Mouse (Mus musculus): ENCODE measurements around the gene Trim15.
A peak's percentile ranks its signal among the peaks of the same experiment; 100 is the strongest.

Gene Trim15

DNA sequence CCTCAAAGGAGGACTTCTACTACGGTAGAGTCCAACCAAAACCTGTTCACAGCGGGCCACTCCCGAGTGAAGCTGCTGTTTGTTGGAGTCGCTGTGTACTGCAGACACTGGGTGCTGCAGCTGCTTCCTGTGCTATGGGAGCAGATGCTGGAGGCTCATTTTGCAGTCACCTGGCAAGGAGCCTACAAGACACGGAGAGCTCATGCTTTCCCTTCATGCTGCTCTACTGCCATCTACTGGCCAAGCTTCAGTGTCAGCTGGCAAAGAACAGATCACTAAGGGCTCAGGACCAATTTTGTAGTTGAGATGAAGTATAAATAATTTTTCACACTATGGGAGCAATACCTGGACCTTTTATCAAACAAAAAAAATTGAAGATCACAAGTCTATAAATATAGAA, 41.0 kb downstream of the Trim15 start:
- DNase-seq (ENCODE audit: low spot score), result peak; percentile 78

DNA sequence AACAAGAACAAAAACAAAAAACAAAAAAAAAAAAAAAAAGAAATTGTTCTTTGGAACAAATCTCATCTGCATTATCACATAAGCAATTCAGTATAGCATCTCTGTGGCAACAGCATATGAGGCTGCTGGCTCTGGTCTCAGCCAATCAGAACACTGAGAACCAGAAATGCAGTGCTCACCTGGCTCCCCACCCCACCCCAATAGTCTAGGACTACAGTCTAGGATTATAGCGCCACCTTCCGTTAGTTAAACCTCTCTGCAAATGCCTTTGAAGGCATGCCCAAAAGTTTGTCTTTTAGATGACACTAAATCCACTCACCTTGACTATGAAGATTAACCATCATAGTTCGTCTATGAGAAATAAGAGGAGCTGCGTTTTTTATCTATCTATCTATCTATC, 41.5 kb downstream of the Trim15 start:
- peak; percentile 32 for DNase-seq (ENCODE audit: low spot score)

DNA sequence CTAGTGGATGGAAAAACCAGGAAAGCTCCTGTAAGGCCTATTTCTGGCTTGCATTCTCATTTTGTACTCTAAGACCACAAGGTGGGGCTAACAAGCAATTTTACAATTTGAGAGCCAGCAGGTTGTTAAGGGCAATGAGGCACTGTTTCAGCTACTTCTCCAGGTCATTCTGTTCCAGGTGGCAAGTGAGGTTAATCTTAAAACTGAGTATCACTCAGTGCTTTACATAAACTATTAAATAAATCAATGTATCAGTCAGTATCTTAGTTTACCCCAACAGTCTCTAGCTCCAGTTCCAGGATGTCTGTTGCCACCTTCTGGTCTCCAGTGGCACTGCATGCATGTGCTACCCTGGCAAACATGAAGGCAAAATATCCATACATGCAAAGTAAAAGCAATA, 43.0 kb downstream of the Trim15 start:
- DNase-seq (ENCODE audit: low spot score), result peak; percentile 65

DNA sequence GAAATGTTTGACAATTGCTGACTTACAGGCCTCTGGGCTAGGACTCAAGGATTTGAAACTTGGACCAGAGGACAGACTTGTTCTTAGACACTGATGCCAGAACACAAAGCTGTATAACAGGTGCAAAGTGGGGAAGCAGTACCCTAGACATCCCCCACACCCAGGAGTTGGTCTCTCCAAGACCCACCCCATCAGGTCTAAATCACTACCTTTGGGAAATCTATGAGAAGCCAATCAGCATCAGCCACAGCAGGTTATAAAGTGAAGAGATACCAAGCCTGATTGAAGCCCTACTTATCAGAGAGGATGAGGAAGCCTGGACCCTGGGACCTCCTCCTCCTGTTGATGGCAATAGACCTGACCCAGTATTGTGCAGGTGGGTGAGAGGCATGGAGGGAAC, 55.1 kb downstream of the Trim15 start, which contains the start of gene H2-M10.6:
TSS of gene H2-M10.6 (plus strand) at position 301 of the 400 bp plus-strand sequence.
- no peak for DNase-seq (ENCODE audit: low spot score)
